Mouse (Mus musculus) hindbrain, postnatal 0 days (tissue): ENCODE data around the gene Slc7a1. TPM values are rescaled to one million over a fixed set of nuclear protein-coding genes. Genes with fewer than 3 reads are reported as not detected.
A peak's percentile ranks its signal among the peaks of the same experiment; 100 is the strongest.

Experiments used
- ATAC-seq: fragments of 200-750 bp; cut with Nextera tagmentation; 2 replicates; pipeline ENCODE4 v1.8.0; 2017; ENCODE audit warnings: mild to moderate bottlenecking, moderate TSS enrichment, moderate library complexity
- DNase-seq: peaks from one replicate; pipeline ENCODE4 v3.0.0-alpha.2; 2015; ENCODE audit warnings: low spot score
- H3K27ac ChIP-seq: fragments of 300-500 bp; sonication (generic); 2 replicates; pipeline ENCODE4 v1.5.1; 2014; ENCODE audit warnings: mild to moderate bottlenecking
- H3K27me3 ChIP-seq: fragments of 300-500 bp; sonication (generic); 2 replicates; pipeline ENCODE4 v1.6.1; 2014; ENCODE audit warnings: low read length, mixed read lengths; ENCODE audit not compliant: insufficient read depth
- H3K36me3 ChIP-seq: fragments of 300-500 bp; sonication (generic); 2 replicates; pipeline ENCODE4 v1.6.1; 2014; ENCODE audit warnings: low read length, mixed read lengths; ENCODE audit not compliant: insufficient read depth
- H3K4me1 ChIP-seq: fragments of 300-500 bp; sonication (generic); 2 replicates; pipeline ENCODE4 v1.6.1; 2014; ENCODE audit warnings: antibody characterized with exemption, low read length, mixed read lengths; ENCODE audit not compliant: insufficient read depth
- H3K4me2 ChIP-seq: fragments of 300-500 bp; sonication (generic); 2 replicates; pipeline ENCODE4 v1.6.1; 2014; ENCODE audit warnings: low read depth, mild to moderate bottlenecking, low read length, moderate library complexity, mixed read lengths
- H3K4me3 ChIP-seq: fragments of 300-500 bp; sonication (generic); 2 replicates; pipeline ENCODE4 v1.5.1; 2014; ENCODE audit warnings: low read length
- H3K9ac ChIP-seq: fragments of 300-500 bp; sonication (generic); replicated peaks from 2 replicates; pipeline ENCODE4 v1.6.1; 2014; ENCODE audit warnings: mild to moderate bottlenecking, low read length, moderate library complexity, mixed read lengths
- H3K9me3 ChIP-seq: fragments of 300-500 bp; sonication (generic); 2 replicates; pipeline ENCODE4 v1.6.1; 2016; ENCODE audit warnings: low read length, mixed read lengths
- CTCF ChIP-seq: IDR thresholded peaks from 2 replicates; pipeline ENCODE4 v1.5.1; 2016; ENCODE audit warnings: antibody characterized with exemption, control low read depth, low read depth
- WGBS: fragments of 180-500 bp; shearing (Covaris S2); extraction: QIAGEN DNeasy Blood & Tissue Kit; methylation state at CpG from one replicate; pipeline ENCODE4 v1.1.7; 2014; 5-methylcytosine and 5-hydroxymethylcytosine counted together
- polyA plus RNA-seq: library from polyadenylated mRNA; unstranded; fragments of >200 nt; fragmentation: Nextera tagmentation; extraction: Ambion mirVana; gene quantifications from 2 replicates; pipeline ENCODE4 v1.2.1, GENCODE M21; 2015
- total RNA-seq: library from RNA; depleted of rRNA; stranded (reverse); fragments of >200 nt; gene quantifications from 2 replicates; pipeline ENCODE4 v1.2.3, GENCODE M21; 2014

Slc7a1 gene
- total and polyA plus RNA-seq, 2 experiments from 2014 or later = 42.3 to 58.5 TPM

DNA sequence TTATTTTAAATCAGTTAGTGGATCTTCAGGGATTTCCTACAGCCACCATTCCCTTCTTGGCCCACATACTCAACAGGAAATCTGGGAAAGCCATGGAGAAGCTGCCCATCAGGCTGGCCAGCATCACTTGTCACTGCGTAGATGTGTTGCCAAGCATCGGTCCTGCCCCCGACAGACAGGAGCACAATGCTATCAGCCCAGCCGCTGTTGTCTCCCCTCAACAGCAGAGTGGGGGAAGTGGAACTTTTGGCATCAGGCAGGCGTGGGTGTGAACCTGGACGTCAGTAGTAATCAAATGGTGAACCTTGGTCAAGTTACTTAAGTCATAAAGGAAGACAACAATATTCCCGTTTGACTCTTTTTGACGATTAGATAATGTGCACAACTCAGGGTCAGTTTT is 9.8 kb upstream of the Slc7a1 start:
- Histone ChIP-seq H3K4me3 (no peak overlapping the region), H3K27me3 (no peaks in the 10 kb centered on the region), H3K9me3 (no peaks in the 10 kb centered on the region), H3K27ac (no peak overlapping the region), H3K9ac (no peak overlapping the region), H3K4me1 (no peaks in the 10 kb centered on the region), H3K4me2 (no peak overlapping the region), H3K36me3 (no peaks in the 10 kb centered on the region)
- no peak for ATAC-seq
- no peak for TF ChIP-seq CTCF
- 80% methylated on average over 8 of the region's 8 CpGs for WGBS
- DNase-seq = no peak

DNA sequence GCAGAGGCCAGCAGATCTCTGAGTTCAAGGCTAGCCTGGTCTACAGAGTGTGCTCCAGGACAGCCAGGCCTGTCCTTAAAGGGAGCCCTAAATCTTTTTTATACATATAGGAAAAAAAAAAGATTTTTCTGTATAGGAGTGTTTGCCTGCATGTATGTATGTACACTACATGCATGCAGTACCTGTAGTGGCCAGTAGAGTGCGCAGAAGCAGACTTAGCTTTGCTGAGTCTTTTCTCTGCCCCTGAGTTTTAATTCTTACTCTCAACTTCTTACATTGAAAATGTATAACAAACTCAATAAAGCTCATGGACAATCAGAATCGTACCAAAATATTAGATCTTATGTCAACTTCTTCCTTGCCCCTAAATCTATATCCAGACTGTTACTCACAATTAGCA is 7.2 kb upstream of the Slc7a1 start:
- H3K27me3 ChIP-seq = no peaks in the 10 kb centered on the region
- DNase-seq (no peak), ATAC-seq (no peak)
- H3K4me1 ChIP-seq = no peaks in the 10 kb centered on the region
- H3K27ac ChIP-seq = no peak overlapping the region
- no peak overlapping the region for H3K4me3 ChIP-seq
- no peak overlapping the region for H3K9ac ChIP-seq
- H3K9me3 ChIP-seq = no peaks in the 10 kb centered on the region
- TF ChIP-seq CTCF = peak; percentile 28; the same call in 1 of the 2 replicates
- H3K36me3 ChIP-seq = no peaks in the 10 kb centered on the region
- 92% methylated on average over 2 of the region's 2 CpGs for WGBS
- no peak overlapping the region for H3K4me2 ChIP-seq

DNA sequence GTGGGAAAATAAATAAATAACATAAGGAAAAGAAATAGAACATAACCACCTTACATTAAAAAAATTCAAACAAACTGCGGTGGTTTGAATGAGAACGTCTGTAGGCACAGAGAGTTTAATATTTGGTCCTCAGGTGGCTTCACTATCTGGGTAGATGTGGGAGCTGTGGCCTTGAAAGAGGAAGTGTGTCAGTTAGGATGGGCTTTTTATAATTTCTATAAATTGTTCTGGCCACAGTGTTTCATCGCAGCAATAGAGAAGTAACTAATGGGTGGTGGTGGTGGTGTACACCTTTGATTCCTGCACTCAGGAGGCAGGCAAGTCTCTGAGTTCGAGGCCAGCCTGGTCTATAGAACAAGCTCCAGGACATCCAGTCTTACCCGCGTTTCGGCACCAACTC is 4.8 kb upstream of the Slc7a1 start:
- H3K4me3 ChIP-seq = no peak overlapping the region
- TF ChIP-seq CTCF = no peak
- no peak overlapping the region for H3K4me2 ChIP-seq
- no peak for DNase-seq
- no peaks in the 10 kb centered on the region for H3K9me3 ChIP-seq
- H3K27ac ChIP-seq = no peak overlapping the region
- H3K27me3 ChIP-seq = no peaks in the 10 kb centered on the region
- WGBS = 94% methylated on average over 7 of the region's 7 CpGs
- no peaks in the 10 kb centered on the region for H3K36me3 ChIP-seq
- 0 out of 2 replicates have a peak, but pooled peaks cover 3% of the 10 kb centered on the region for H3K4me1 ChIP-seq
- no peak for ATAC-seq
- H3K9ac ChIP-seq = no peak overlapping the region

DNA sequence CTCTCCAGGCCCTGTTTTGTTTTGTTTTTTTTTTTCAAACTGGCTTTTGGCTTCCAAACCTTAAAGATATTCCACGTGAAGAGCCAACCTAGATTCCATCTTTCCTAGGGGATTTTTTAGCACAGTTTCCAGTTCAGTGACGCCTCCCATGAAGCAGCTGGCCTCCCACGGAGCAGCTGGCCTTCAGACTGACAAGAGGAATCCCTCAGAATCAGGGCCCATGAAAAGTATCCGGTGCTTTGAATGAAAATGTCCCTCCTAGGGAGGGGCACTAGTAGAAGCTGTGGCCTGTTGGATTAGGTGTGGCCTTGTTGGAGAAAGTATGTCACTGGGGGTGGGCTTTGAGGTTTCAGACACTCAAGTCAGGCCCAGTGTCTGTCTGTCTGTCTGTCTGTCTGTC is 2.9 kb upstream of the Slc7a1 start:
- no peak for TF ChIP-seq CTCF
- no peak for ATAC-seq
- no peaks in the 10 kb centered on the region for H3K36me3 ChIP-seq
- H3K9ac ChIP-seq = no peak overlapping the region
- H3K4me3 ChIP-seq = no peak overlapping the region
- no peaks in the 10 kb centered on the region for H3K9me3 ChIP-seq
- no peak for DNase-seq
- H3K4me1 ChIP-seq = 0 out of 2 replicates have a peak, but pooled peaks cover 3% of the 10 kb centered on the region
- H3K27ac ChIP-seq = no peak overlapping the region
- no peak overlapping the region for H3K4me2 ChIP-seq
- 32% methylated on average over 4 of the region's 4 CpGs for WGBS
- no peaks in the 10 kb centered on the region for H3K27me3 ChIP-seq

DNA sequence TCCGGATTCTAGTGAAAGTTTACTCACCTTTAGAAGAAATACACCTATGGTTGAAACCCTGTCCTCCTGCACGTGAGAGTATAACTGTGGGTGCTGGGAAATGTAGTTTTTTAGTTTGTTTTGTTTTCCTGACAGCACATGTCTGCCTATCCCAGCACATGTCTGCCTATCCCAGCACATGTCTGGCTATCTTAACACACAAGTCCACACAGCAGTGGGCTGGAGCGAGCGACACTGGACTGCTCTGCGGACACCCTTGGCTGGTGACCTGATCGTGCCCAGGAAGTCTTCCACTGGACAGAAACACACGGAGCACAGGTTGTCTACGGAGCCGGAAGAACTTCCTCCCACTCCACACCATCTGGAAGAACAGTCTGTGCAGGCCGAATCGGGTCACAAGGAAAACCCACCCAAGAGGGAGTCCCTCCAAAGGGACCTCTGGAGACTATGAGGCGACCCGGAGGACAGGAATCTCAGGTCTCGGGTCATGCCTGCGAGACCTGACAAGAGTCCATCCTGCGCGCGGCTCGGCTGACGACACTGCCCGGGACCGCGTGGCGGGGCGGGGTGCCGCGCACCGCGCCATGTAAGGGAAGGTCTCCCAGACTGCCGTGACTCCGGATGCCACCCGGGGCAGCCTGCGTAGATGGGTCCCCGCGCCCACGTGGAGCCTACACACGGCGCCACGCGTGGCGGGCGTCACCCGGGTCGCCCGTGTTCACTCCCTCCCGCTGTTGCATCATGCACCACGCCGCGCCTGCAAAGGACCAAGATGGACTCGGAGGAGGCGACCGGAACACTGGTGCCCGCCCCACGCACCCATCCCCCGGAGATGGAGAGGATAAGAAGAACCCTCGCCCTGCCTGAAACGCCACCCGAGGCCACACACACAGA is 691 bp downstream of the Slc7a1 start:
- 1% methylated on average over 58 of the region's 58 CpGs for WGBS
- H3K27me3 ChIP-seq = no peaks in the 10 kb centered on the region

DNA sequence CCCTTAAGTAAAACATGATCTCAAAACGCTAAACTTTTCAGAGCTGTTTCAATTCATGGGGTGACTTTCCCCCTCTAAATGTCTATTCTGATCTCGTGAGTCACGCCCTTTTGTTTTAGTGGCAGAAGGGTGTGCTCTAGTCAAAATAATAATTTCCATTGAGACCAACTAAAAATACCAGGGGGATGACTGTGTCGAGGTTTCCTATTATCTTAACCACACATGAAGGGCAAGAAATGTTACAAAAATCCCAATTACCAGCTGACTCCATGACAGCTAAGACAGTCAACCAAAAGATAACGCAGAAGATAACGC is 1.3 kb downstream of the Slc7a1 start:
- 0 out of 2 replicates have a peak, but pooled peaks cover 3% of the 10 kb centered on the region for H3K4me1 ChIP-seq
- WGBS = 45% methylated on average over 6 of the region's 6 CpGs
- no peak for TF ChIP-seq CTCF
- H3K9ac ChIP-seq = peak overlapping the region; percentile 87; the same call in 1 of the 2 replicates
- H3K4me2 ChIP-seq = peak overlapping the region; percentile 87
- no peak overlapping the region for H3K27ac ChIP-seq
- no peaks in the 10 kb centered on the region for H3K36me3 ChIP-seq
- no peak for DNase-seq
- no peaks in the 10 kb centered on the region for H3K27me3 ChIP-seq
- H3K4me3 ChIP-seq = peak overlapping the region; percentile 63
- H3K9me3 ChIP-seq = no peaks in the 10 kb centered on the region
- ATAC-seq = no peak

More for the DNA sequence above, 691 bp downstream of the Slc7a1 start:
- Histone ChIP-seq H3K4me2 (peak overlapping the region; percentile 87), H3K36me3 (no peaks in the 10 kb centered on the region), H3K9me3 (no peaks in the 10 kb centered on the region), H3K4me1 (0 out of 2 replicates have a peak, but pooled peaks cover 3% of the 10 kb centered on the region), H3K9ac (peak overlapping the region; percentile 87), H3K4me3 (peak overlapping the region; percentile 63), H3K27ac (peak overlapping the region; percentile 86)
- TF ChIP-seq CTCF = no peak; the same call in 1 of the 2 replicates
- ATAC-seq = peak; percentile 78
- DNase-seq = peak; percentile 75

DNA sequence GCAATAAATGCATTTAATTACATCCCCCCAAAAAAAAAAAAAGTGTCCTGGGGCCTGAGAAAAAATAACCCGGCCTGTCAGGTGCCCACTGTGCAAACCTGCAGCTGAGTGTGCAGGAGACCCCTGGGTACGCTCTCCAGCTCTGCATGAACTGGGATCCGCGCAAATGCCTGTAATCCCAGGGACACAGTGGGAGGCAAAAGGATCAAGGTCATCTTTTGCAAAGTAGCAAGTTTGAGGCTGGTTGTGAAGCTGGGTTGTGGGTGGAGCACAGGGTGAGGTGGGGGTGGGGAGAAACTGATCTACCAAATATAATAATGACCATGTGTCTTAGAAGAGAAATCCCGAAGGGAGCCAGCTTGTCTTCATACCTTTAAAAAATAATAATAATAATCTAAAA is 1.8 kb downstream of the Slc7a1 start:
- ATAC-seq (no peak), DNase-seq (no peak)
- Histone ChIP-seq H3K4me3 (no peak overlapping the region), H3K9ac (no peak overlapping the region), H3K4me1 (0 out of 2 replicates have a peak, but pooled peaks cover 3% of the 10 kb centered on the region), H3K27ac (no peak overlapping the region), H3K27me3 (no peaks in the 10 kb centered on the region), H3K4me2 (peak overlapping the region; percentile 87), H3K9me3 (no peaks in the 10 kb centered on the region), H3K36me3 (no peaks in the 10 kb centered on the region)
- no peak for TF ChIP-seq CTCF
- WGBS = 54% methylated on average over 5 of the region's 5 CpGs
